Mouse (Mus musculus) retina, embryonic 14.5 days (tissue): ENCODE data around the gene Ttc30a1.

ENCODE experiments used
- DNase-seq: peaks from one replicate; pipeline ENCODE4 v3.0.0-alpha.2; 2015; ENCODE audit warnings: low spot score

The Ttc30a1 gene

DNA sequence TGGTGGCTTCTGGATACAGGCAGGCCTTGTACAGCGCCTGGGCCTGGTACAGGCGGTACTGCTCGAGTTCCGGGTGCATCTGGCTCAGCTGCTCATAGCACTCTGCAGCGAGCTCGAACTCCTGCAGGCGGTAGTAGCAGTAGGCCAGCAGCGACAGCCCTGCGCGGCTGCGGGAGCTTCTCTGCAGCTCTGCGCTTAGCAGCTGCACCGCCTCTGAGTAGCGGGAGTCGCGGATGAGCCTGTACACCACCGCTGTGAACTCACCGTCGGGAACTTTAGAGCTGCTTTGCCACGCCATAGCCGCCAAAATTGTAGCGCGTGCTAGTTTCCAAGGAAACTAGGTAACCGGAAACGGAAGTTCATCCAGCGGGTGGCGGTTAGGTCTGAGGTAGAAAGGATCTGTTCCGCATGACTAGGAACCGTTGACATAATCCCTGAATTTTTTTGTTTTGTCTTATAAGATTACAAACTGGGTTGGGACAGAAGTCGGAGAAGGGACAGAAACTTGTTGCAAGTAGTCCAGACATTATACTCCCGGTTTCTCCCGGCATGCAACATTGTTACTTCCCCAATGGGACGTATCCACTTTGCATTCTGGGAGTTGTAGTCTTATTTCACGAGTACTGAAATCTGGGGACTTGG is at the start of gene Ttc30a1:
TSS of gene Ttc30a1 (minus strand) at position 528 of the 642 bp plus-strand sequence.
- peak; percentile 87 for DNase-seq

- DNase-seq: peak; percentile 63
Observed at GRCm38 (mm10) chr2:76030080-76030479, 48.3 kb upstream of the Ttc30a1 start.

- DNase-seq: peak; percentile 58
Observed at GRCm38 (mm10) chr2:76029081-76029901, 47.5 kb upstream of the Ttc30a1 start.

DNA sequence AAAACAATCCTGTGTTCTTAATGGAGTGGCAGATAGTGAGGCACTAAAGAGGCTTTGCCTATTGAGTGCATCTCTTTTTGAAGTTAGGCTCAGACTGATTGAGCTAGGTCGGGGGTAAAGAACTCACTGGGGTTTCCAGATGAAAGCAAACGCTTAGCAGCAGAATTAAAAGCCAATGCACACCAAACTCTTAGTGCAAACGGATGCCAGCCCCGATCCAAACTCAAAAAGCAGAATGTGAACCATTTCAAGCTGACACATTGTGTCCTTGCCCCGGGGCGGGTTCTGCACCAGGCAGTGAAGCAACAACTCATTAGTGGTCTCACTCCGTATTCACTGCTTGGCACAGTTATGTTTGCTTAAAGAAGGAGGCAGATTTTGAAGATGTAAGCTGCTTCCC is 35.1 kb upstream of the Ttc30a1 start:
- peak; percentile 18 for DNase-seq

- no peak for DNase-seq
Observed at GRCm38 (mm10) chr2:76016136-76016535, 34.4 kb upstream of the Ttc30a1 start.

GRCm38 (mm10) chr2:76015460-76015859 is 33.7 kb upstream of the Ttc30a1 start:
- no peak for DNase-seq

GRCm38 (mm10) chr2:76014659-76015058 is 32.9 kb upstream of the Ttc30a1 start:
- no peak for DNase-seq

DNA sequence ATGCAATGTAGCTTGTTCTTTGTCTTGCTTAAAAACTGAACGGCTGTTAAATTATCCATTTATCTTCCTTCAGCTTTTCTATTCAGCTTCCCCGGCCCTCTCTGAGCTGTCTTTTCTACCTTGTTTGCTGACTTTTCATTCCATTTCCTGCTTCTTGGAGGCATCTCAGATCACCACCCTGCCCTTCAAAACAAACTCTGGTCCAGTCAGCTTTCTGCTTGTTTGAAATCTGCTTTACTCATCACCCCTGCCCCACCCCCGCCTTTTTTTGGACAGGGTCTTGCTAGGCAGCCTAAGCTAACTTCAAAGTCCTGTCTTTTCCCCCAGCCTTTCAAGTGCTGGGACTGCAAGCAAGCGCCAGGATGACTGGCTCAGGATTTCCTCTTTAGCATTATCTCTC is 24.4 kb upstream of the Ttc30a1 start:
- no peak for DNase-seq

GRCm38 (mm10) chr2:76002899-76003298 is 21.1 kb upstream of the Ttc30a1 start:
- no peak for DNase-seq

- DNase-seq: peak; percentile 57
Observed at GRCm38 (mm10) chr2:76001392-76001791, 19.6 kb upstream of the Ttc30a1 start.

- no peak for DNase-seq
Observed at GRCm38 (mm10) chr2:75999636-76000035, 17.9 kb upstream of the Ttc30a1 start.

- no peak for DNase-seq
Observed at GRCm38 (mm10) chr2:75998692-75999091, 16.9 kb upstream of the Ttc30a1 start.

DNA sequence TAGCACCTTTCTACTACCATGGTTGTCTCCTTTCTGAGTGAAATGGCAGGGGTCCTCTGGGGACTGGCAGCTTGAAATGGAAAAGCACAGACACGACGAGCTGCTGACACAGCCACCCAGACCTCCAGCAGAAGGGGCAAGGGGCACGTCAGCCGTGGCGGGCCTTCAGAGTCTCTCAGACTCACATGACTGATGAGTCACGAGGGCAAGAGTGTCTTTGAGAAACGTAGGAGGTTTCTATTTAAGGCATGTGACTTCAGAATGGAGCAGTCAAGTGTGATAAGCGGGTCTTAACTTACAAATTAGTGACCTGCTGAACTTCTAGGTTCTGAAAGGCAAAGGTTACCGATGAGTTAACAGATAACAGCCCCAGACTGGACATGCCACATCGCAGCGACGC is 16.0 kb upstream of the Ttc30a1 start:
- DNase-seq: no peak

DNA sequence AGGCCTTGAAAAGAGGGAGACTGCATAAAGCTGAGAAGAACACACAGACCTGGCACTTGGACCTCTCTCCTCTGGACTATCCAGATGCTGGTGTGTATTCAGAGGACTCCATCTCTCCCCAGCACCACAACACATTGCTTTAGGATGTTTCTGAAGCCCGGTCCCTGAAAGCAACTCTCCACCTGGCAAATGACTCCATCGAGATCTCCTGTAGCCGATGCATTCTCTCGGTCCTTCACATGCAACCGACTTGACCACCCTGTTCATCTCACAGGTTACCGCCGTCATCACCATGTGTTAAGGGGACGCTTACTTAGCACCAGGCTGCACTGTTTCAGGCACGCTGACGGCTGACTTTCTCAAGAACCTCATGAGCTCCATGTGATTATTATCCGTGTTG is 13.1 kb upstream of the Ttc30a1 start:
- DNase-seq: no peak

DNA sequence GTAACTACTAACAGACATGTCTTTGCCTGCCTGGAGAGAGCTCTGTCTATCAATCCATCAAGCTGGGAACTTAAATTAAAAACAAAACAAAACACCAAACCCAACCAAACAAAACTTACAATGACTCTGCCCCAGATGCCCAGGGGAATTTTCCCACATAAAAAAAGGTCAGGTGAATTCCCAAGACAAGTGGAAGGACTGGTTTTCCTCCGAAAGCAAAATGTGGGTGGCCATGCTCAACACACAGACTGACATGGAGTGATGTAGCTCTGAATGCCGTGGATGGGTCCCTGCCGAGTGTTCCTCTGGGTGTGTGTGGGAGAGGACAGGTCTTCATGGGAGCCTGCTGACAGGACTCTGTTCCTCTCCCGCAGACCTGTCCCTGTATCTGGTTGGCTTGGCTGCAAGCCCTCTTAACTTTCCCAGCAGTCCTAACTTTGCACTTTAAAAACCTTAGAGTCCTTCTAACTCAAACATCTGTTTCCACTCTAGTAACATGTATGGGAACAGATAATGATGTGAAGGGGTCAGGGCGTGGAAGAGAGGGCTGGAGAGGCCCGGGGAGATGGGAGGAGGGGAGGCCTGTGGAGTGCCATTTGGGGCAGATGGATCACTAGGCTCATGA is 9.9 kb upstream of the Ttc30a1 start:
- no peak for DNase-seq

- peak; percentile 76 for DNase-seq
Observed at GRCm38 (mm10) chr2:75990885-75991539, 9.2 kb upstream of the Ttc30a1 start.

- no peak for DNase-seq
Observed at GRCm38 (mm10) chr2:75989694-75990093, 7.9 kb upstream of the Ttc30a1 start.

GRCm38 (mm10) chr2:75988779-75989363 is 7.1 kb upstream of the Ttc30a1 start:
- DNase-seq: no peak

- no peak for DNase-seq
Observed at GRCm38 (mm10) chr2:75988378-75988777, 6.6 kb upstream of the Ttc30a1 start.

GRCm38 (mm10) chr2:75987739-75988138 is 6.0 kb upstream of the Ttc30a1 start:
- no peak for DNase-seq

DNA sequence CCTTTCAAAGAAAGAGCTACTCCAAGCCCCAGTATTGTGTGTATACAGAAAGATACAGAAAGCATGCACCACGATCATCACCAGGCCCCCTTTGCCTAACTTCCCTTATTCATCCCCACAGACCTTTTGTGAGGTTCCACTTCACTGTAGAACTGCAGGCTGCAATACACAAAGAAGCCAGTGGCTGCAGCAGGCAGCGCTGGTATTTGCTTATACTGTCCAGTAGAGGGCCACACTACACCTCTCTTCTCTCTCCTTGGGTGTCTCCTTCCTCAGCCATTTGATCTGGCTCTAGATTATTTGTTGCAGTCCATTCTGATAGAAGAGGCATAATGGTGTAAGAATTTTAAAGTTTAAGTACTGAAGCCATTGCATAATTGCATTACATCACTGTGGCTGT is 3.4 kb upstream of the Ttc30a1 start:
- peak; percentile 88 for DNase-seq

GRCm38 (mm10) chr2:75983847-75984246 is 2.1 kb upstream of the Ttc30a1 start:
- DNase-seq: no peak
